In the genomic region with DNA sequence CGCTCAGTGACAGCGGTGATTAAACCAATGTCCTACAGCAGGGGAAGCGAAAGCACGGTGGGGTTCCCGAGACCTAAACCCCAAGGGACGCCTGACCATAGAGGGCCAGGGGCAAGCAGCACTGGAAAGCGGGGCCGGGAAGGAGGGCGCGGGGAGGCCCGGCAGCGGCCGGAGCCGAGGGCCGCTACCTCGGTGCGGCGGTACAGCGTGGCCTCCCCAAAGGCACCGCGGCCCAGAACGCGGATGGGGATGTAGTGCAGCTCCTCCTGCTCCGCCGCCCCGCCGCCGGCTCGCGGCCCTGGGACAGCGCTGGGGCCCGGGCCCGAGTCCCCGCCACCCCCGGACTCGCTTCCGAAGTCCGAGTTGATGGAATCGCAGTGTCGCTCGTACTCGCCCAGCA, we compare ENCODE assay signal across 8 mouse cellular contexts. TPM values are rescaled to one million over a fixed set of nuclear protein-coding genes. Genes with fewer than 3 reads are reported as not detected.
A peak's percentile ranks its signal among the peaks of the same experiment; 100 is the strongest.
DNase-seq lines count a peak whose midpoint lies in the region; ATAC-seq and TF ChIP-seq lines count a peak whose summit lies in the region.

No protein-coding gene starts in this region.

- intact Hi-C loops in heart, adult 2 months (cut with DNase I) = no loop called here

- DNase-seq in heart, adult 2 months = no peak
- no peak for DNase-seq in heart, postnatal 4 days
- DNase-seq in limb, embryonic 11.5 days (ENCODE audit: low spot score) = no peak
- no peak for DNase-seq in urinary bladder, postnatal 10 days (ENCODE audit: low spot score)
- no peak for DNase-seq in cerebellum, postnatal 4 days (ENCODE audit: low spot score in 2 of 2)

- H3K9me3 ChIP-seq in limb, embryonic 11.5 days (ENCODE audit: control insufficient read depth, low read length) = no peaks in the 10 kb centered on the region
- H3K9me3 ChIP-seq in neural tube, embryonic 15.5 days (replicated peaks) = no peaks in the 10 kb centered on the region

- TF ChIP-seq CTCF in heart, adult 2 months (IDR thresholded peaks at IDR 0.05) = no peak
- TF ChIP-seq CTCF in C2C12 (IDR thresholded peaks at IDR 0.05; ENCODE audit: control insufficient read depth, insufficient read depth, insufficient read length) = no peak
- no peak for TF ChIP-seq CTCF in embryonic fibroblast, embryonic 13.5 days (IDR thresholded peaks at IDR 0.05; ENCODE audit: borderline replicate concordance, insufficient read depth, low read length)

- peak overlapping the region; percentile 90 for H3K9ac ChIP-seq in heart, adult 2 months (ENCODE audit: low read depth, low read length)
- peak overlapping the region; percentile 98 for H3K9ac ChIP-seq in limb, embryonic 11.5 days (ENCODE audit: low read length)
- peak overlapping the region; percentile 97 for H3K9ac ChIP-seq in neural tube, embryonic 15.5 days (replicated peaks)

- peaks cover 22% of the 10 kb centered on the region for H3K36me3 ChIP-seq in heart, adult 2 months (ENCODE audit: control insufficient read depth, insufficient read depth, low read length)
- H3K36me3 ChIP-seq in C2C12 (ENCODE audit: control insufficient read depth, insufficient read depth) = peaks cover 23% of the 10 kb centered on the region
- 0 out of 2 replicates have a peak, but pooled peaks cover 2% of the 10 kb centered on the region for H3K36me3 ChIP-seq in limb, embryonic 11.5 days (ENCODE audit: control insufficient read depth, insufficient read depth, low read length)
- H3K36me3 ChIP-seq in neural tube, embryonic 15.5 days = peaks cover 21% of the 10 kb centered on the region

- H3K4me2 ChIP-seq in limb, embryonic 11.5 days (ENCODE audit: low read depth, severe bottlenecking) = peak overlapping the region; percentile 61
- peak overlapping the region; percentile 90 for H3K4me2 ChIP-seq in neural tube, embryonic 15.5 days

- peak overlapping the region; percentile 87 for H3ac ChIP-seq in C2C12 (ENCODE audit: control insufficient read depth, insufficient read length, low read depth)

- ATAC-seq in limb, embryonic 11.5 days (ENCODE audit: insufficient number of reproducible peaks, low FRiP score, low TSS enrichment, low read depth) = peak; percentile 76
- peak; percentile 65 for ATAC-seq in neural tube, embryonic 15.5 days (ENCODE audit: low FRiP score)

- no peaks in the 10 kb centered on the region for H3K79me2 ChIP-seq in heart, adult 2 months (replicated peaks; ENCODE audit: control insufficient read depth, insufficient read depth, low read length)
- H3K79me2 ChIP-seq in C2C12 (ENCODE audit: control insufficient read depth, insufficient read depth) = peaks cover 33% of the 10 kb centered on the region

- TF ChIP-seq EP300 in heart, adult 2 months (IDR thresholded peaks at IDR 0.05; ENCODE audit: insufficient read depth, low read depth, low read length) = no peak

- peaks cover 3% of the 10 kb centered on the region for H3K4me1 ChIP-seq in heart, adult 2 months (ENCODE audit: control insufficient read depth, insufficient read depth, low read length)
- H3K4me1 ChIP-seq in embryonic fibroblast, embryonic 13.5 days (ENCODE audit: control insufficient read depth, insufficient read depth, low read length) = 0 out of 2 replicates have a peak, but pooled peaks cover 2% of the 10 kb centered on the region
- H3K4me1 ChIP-seq in limb, embryonic 11.5 days (ENCODE audit: control insufficient read depth, insufficient read depth, low read length) = peaks cover 5% of the 10 kb centered on the region
- peaks cover 18% of the 10 kb centered on the region for H3K4me1 ChIP-seq in neural tube, embryonic 15.5 days

- WGBS in heart, adult 2 months = 2% methylated on average over 42 of the region's 42 CpGs
- WGBS in limb, embryonic 11.5 days = 1% methylated on average over 36 of the region's 42 CpGs
- under 1% methylated on average over 41 of the region's 42 CpGs for WGBS in neural tube, embryonic 15.5 days

- H3K27me3 ChIP-seq in heart, adult 2 months (ENCODE audit: control insufficient read depth, insufficient read depth, low read length) = no peaks in the 10 kb centered on the region
- no peaks in the 10 kb centered on the region for H3K27me3 ChIP-seq in C2C12 (ENCODE audit: control insufficient read depth, insufficient read depth, insufficient read length)
- H3K27me3 ChIP-seq in limb, embryonic 11.5 days (ENCODE audit: control insufficient read depth, insufficient read depth, low read length) = no peaks in the 10 kb centered on the region
- H3K27me3 ChIP-seq in neural tube, embryonic 15.5 days (replicated peaks) = no peaks in the 10 kb centered on the region

- peaks cover 6% of the 10 kb centered on the region for H3K79me3 ChIP-seq in C2C12 (ENCODE audit: low read depth)

- no peak for TF ChIP-seq POLR2A in heart, adult 2 months (IDR thresholded peaks at IDR 0.05; ENCODE audit: insufficient read depth, low read depth, low read length)
- no peak for TF ChIP-seq POLR2A in embryonic fibroblast, embryonic 13.5 days (IDR thresholded peaks at IDR 0.05; ENCODE audit: low read depth, low read length)

- H3K27ac ChIP-seq in heart, adult 2 months = peak overlapping the region; percentile 92
- H3K27ac ChIP-seq in embryonic fibroblast, embryonic 13.5 days (ENCODE audit: insufficient read depth, low read length) = peak overlapping the region; percentile 80
- H3K27ac ChIP-seq in limb, embryonic 11.5 days (replicated peaks; ENCODE audit: low read depth, low read length) = peak overlapping the region; percentile 80
- H3K27ac ChIP-seq in neural tube, embryonic 15.5 days (replicated peaks) = peak overlapping the region; percentile 87

- H3K4me3 ChIP-seq in heart, adult 2 months = peak overlapping the region; percentile 80
- peak overlapping the region; percentile 80 for H3K4me3 ChIP-seq in C2C12 (ENCODE audit: insufficient read depth, poor library complexity, severe bottlenecking)
- H3K4me3 ChIP-seq in embryonic fibroblast, embryonic 13.5 days (ENCODE audit: insufficient read depth, low read length) = peak overlapping the region; percentile 75
- H3K4me3 ChIP-seq in limb, embryonic 11.5 days (ENCODE audit: low read depth, low read length) = peak overlapping the region; percentile 95
- peak overlapping the region; percentile 96 for H3K4me3 ChIP-seq in neural tube, embryonic 15.5 days (replicated peaks)

TF ChIP-seq in C2C12, 6 proteins besides CTCF, POLR2A, EP300 and RAD21:
- TF ChIP-seq USF1 (IDR thresholded peaks at IDR 0.05; ENCODE audit: low read depth) (no peak), FOSL1 (IDR thresholded peaks at IDR 0.05; ENCODE audit: insufficient read depth, low read length, poor library complexity, severe bottlenecking) (no peak), MAX (IDR thresholded peaks at IDR 0.05) (no peak), MYOD1 (IDR thresholded peaks at IDR 0.05; ENCODE audit: control insufficient read depth, insufficient read length, low read depth) (no peak), MYOG (IDR thresholded peaks at IDR 0.05; ENCODE audit: control insufficient read depth, extremely low read depth, insufficient read length) (no peak), CEBPB (IDR thresholded peaks at IDR 0.05; ENCODE audit: low read depth) (no peak)

RNA-seq across cellular contexts. Expression of a gene that starts 0.3 kb away (rescaled TPM):
- 100 to 1,000 TPM; 107 to 116 TPM for total RNA-seq in heart, adult 2 months (2021)
- 41.6 and 74.4 TPM in 2 replicates for polyA plus RNA-seq in heart, adult 2 months (2012; rRNA removed)
- 10 to 100 TPM; 68.4 to 73.6 TPM for total RNA-seq in heart, postnatal 4 days (2021)
- polyA plus RNA-seq in C2C12 (2012; fragmentation: generic; extraction: Trizol) = 28.4 TPM
- polyA plus RNA-seq in embryonic fibroblast, embryonic 13.5 days (2011; ENCODE audit: insufficient read length, low read depth, missing spikeins) = 59.0 and 65.8 TPM in 2 replicates
- 18.7 and 19.0 TPM in 2 replicates for polyA plus RNA-seq in limb, embryonic 11.5 days (2014; fragmentation: Nextera tagmentation; extraction: Ambion mirVana)
- 9.5 and 12.2 TPM in 2 replicates for polyA plus RNA-seq in neural tube, embryonic 15.5 days (2015; fragmentation: Nextera tagmentation; extraction: Ambion mirVana)

RNA-seq across cellular contexts. Expression of a gene that starts 35.8 kb away (rescaled TPM):
- 100 to 1,000 TPM; 164 to 186 TPM for total RNA-seq in heart, adult 2 months (2021)
- 108 and 130 TPM in 2 replicates for polyA plus RNA-seq in heart, adult 2 months (2012; rRNA removed)
- total RNA-seq in heart, postnatal 4 days (2021) = 100 to 1,000 TPM; 195 to 196 TPM
- polyA plus RNA-seq in C2C12 (2012; fragmentation: generic; extraction: Trizol) = 174 TPM
- polyA plus RNA-seq in embryonic fibroblast, embryonic 13.5 days (2011; ENCODE audit: insufficient read length, low read depth, missing spikeins) = 270 and 282 TPM in 2 replicates
- 276 and 295 TPM in 2 replicates for polyA plus RNA-seq in limb, embryonic 11.5 days (2014; fragmentation: Nextera tagmentation; extraction: Ambion mirVana)
- 212 and 223 TPM in 2 replicates for polyA plus RNA-seq in neural tube, embryonic 15.5 days (2015; fragmentation: Nextera tagmentation; extraction: Ambion mirVana)

RNA-seq across cellular contexts. Expression of a gene that starts 50.4 kb away (rescaled TPM):
- total RNA-seq in heart, adult 2 months (2021) = 1 to 10 TPM; 2.2 to 2.6 TPM
- polyA plus RNA-seq in heart, adult 2 months (2012; rRNA removed) = 1.0 and 1.1 TPM in 2 replicates
- total RNA-seq in heart, postnatal 4 days (2021) = 1 to 10 TPM in 1 of 2 experiments, under 1 TPM in 1; 0.98 to 1.2 TPM
- polyA plus RNA-seq in C2C12 (2012; fragmentation: generic; extraction: Trizol) = 0.75 TPM
- 0.32 and 0.53 TPM in 2 replicates for polyA plus RNA-seq in embryonic fibroblast, embryonic 13.5 days (2011; ENCODE audit: insufficient read length, low read depth, missing spikeins)
- 0.67 and 0.85 TPM in 2 replicates for polyA plus RNA-seq in limb, embryonic 11.5 days (2014; fragmentation: Nextera tagmentation; extraction: Ambion mirVana)
- 1.4 TPM in 2 replicates for polyA plus RNA-seq in neural tube, embryonic 15.5 days (2015; fragmentation: Nextera tagmentation; extraction: Ambion mirVana)

RNA-seq across cellular contexts. Expression of a gene that starts 50.6 kb away (rescaled TPM):
- 10 to 100 TPM; 19.3 to 20.0 TPM for total RNA-seq in heart, adult 2 months (2021)
- 9.7 and 11.0 TPM in 2 replicates for polyA plus RNA-seq in heart, adult 2 months (2012; rRNA removed)
- total RNA-seq in heart, postnatal 4 days (2021) = 10 to 100 TPM; 20.9 to 24.0 TPM
- 17.1 TPM for polyA plus RNA-seq in C2C12 (2012; fragmentation: generic; extraction: Trizol)
- 16.4 and 17.7 TPM in 2 replicates for polyA plus RNA-seq in embryonic fibroblast, embryonic 13.5 days (2011; ENCODE audit: insufficient read length, low read depth, missing spikeins)
- 55.1 and 62.3 TPM in 2 replicates for polyA plus RNA-seq in limb, embryonic 11.5 days (2014; fragmentation: Nextera tagmentation; extraction: Ambion mirVana)
- polyA plus RNA-seq in neural tube, embryonic 15.5 days (2015; fragmentation: Nextera tagmentation; extraction: Ambion mirVana) = 53.3 and 53.5 TPM in 2 replicates
